Mouse (Mus musculus): ENCODE measurements around the gene Smco3.

DNA sequence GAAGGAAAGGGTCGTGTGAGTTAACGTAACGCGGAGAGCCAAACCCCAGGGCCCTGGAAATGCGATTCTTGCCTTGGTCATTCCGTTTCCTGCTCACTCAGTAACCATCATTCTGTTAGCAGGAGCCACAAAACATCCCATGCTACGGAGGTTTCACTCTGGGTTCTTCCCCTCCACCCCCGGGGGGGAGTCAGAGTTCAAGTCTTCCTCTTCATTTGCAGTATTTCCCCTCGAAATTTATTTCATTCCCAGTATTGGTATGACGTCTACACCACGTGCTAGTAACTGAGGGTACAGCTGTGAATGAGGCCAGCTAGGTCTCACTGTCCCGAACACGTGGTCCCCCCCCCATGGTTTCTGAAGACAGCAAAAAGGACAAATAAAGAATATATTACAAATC lies 25.6 kb downstream of the Smco3 start:
- TF ChIP-seq CTCF (IDR thresholded peaks at IDR 0.05; ENCODE audit: low read depth, low read length) (no peak), POLR2A (IDR thresholded peaks at IDR 0.05; ENCODE audit: extremely low read depth, insufficient read depth, low read length) (no peak)
